Mouse (Mus musculus): ENCODE results near the gene Draxin. TPM values are rescaled to one million over a fixed set of nuclear protein-coding genes. Genes with fewer than 3 reads are reported as not detected.

Draxin gene
- polyA plus RNA-seq, 1 experiment = not detected

DNA sequence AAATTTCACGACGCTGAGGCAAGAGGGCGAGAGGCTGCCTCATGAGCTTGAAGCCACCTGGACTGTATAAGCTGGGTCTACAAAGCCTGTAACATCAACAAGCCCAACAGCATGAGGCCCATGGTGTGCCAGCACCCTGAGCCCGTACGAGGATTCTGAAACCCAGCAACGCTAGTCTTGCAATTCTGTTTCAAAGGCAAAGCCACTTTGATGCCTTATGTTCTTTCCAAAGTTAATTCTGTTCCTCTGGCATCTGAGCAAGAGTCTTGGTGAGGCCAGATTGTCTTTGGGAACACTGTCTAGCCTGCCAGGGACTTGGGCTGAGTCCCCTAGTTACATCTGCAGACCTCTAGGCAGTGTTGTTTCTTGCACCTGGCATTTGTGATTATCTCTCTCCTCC lies 71.5 kb downstream of the Draxin start:
- H3K27me3 ChIP-seq (ENCODE audit: control insufficient read depth) = no peaks in the 10 kb centered on the region
- H3K9me3 ChIP-seq (ENCODE audit: control insufficient read depth, low read length) = no peaks in the 10 kb centered on the region
- TF ChIP-seq GATA1 (IDR thresholded peaks at IDR 0.05; ENCODE audit: low read length) (no peak), TAL1 (IDR thresholded peaks at IDR 0.05; ENCODE audit: low read length) (no peak)
- no peak overlapping the region for H3K4me3 ChIP-seq (replicated peaks)
- H3K4me1 ChIP-seq (ENCODE audit: control insufficient read depth) = peaks cover 11% of the 10 kb centered on the region
- H3K36me3 ChIP-seq (ENCODE audit: control insufficient read depth) = peaks cover 52% of the 10 kb centered on the region

GRCm38 (mm10) chr4:148058218-148058819 lies 72.2 kb downstream of the Draxin start:
- no peak for TF ChIP-seq GATA1 (IDR thresholded peaks at IDR 0.05; ENCODE audit: low read length)
- TF ChIP-seq TAL1 (IDR thresholded peaks at IDR 0.05; ENCODE audit: low read length) = no peak
- H3K9me3 ChIP-seq (ENCODE audit: control insufficient read depth, low read length) = no peaks in the 10 kb centered on the region
- no peaks in the 10 kb centered on the region for H3K27me3 ChIP-seq (ENCODE audit: control insufficient read depth)
- no peak overlapping the region for H3K4me3 ChIP-seq (replicated peaks)
- H3K36me3 ChIP-seq (ENCODE audit: control insufficient read depth) = peaks cover 59% of the 10 kb centered on the region
- H3K4me1 ChIP-seq (ENCODE audit: control insufficient read depth) = peaks cover 11% of the 10 kb centered on the region

GRCm38 (mm10) chr4:148057661-148058209 lies 72.8 kb downstream of the Draxin start:
- Histone ChIP-seq H3K4me1 (ENCODE audit: control insufficient read depth) (peaks cover 11% of the 10 kb centered on the region), H3K4me3 (replicated peaks) (no peak overlapping the region), H3K36me3 (ENCODE audit: control insufficient read depth) (peaks cover 65% of the 10 kb centered on the region), H3K27me3 (ENCODE audit: control insufficient read depth) (no peaks in the 10 kb centered on the region), H3K9me3 (ENCODE audit: control insufficient read depth, low read length) (no peaks in the 10 kb centered on the region)
- TF ChIP-seq GATA1 (IDR thresholded peaks at IDR 0.05; ENCODE audit: low read length) = no peak
- no peak for TF ChIP-seq TAL1 (IDR thresholded peaks at IDR 0.05; ENCODE audit: low read length)

GRCm38 (mm10) chr4:148056801-148057200 lies 73.7 kb downstream of the Draxin start:
- peaks cover 11% of the 10 kb centered on the region for H3K4me1 ChIP-seq (ENCODE audit: control insufficient read depth)
- no peak overlapping the region for H3K4me3 ChIP-seq (replicated peaks)
- peaks cover 74% of the 10 kb centered on the region for H3K36me3 ChIP-seq (ENCODE audit: control insufficient read depth)
- TF ChIP-seq TAL1 (IDR thresholded peaks at IDR 0.05; ENCODE audit: low read length) (no peak), GATA1 (IDR thresholded peaks at IDR 0.05; ENCODE audit: low read length) (no peak)
- H3K9me3 ChIP-seq (ENCODE audit: control insufficient read depth, low read length) = no peaks in the 10 kb centered on the region
- no peaks in the 10 kb centered on the region for H3K27me3 ChIP-seq (ENCODE audit: control insufficient read depth)

DNA sequence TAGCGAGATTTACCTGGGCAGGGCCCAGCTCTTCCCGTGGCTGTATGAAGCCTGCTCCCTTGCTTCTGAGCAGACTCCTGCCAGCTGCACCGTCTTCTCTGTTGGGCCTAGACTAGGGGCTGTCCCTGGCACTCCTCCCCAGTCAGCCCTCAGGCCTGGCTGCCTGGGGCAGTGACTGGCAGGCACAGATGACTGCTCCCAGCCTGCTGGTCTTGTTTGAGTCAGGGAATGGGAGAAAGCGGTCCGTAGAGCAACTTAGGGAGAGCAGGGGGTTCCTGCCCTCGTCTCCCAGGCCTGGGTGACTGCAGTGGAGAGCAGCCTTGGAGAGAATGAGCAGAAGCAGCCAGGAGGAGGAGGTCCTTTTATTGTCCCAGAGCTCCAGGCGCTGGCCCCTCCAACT lies 74.3 kb downstream of the Draxin start:
- Histone ChIP-seq H3K36me3 (ENCODE audit: control insufficient read depth) (peaks cover 80% of the 10 kb centered on the region), H3K9me3 (ENCODE audit: control insufficient read depth, low read length) (no peaks in the 10 kb centered on the region), H3K27me3 (ENCODE audit: control insufficient read depth) (no peaks in the 10 kb centered on the region), H3K4me3 (replicated peaks) (no peak overlapping the region), H3K4me1 (ENCODE audit: control insufficient read depth) (peaks cover 13% of the 10 kb centered on the region)
- TF ChIP-seq GATA1 (IDR thresholded peaks at IDR 0.05; ENCODE audit: low read length) (no peak), TAL1 (IDR thresholded peaks at IDR 0.05; ENCODE audit: low read length) (no peak)

DNA sequence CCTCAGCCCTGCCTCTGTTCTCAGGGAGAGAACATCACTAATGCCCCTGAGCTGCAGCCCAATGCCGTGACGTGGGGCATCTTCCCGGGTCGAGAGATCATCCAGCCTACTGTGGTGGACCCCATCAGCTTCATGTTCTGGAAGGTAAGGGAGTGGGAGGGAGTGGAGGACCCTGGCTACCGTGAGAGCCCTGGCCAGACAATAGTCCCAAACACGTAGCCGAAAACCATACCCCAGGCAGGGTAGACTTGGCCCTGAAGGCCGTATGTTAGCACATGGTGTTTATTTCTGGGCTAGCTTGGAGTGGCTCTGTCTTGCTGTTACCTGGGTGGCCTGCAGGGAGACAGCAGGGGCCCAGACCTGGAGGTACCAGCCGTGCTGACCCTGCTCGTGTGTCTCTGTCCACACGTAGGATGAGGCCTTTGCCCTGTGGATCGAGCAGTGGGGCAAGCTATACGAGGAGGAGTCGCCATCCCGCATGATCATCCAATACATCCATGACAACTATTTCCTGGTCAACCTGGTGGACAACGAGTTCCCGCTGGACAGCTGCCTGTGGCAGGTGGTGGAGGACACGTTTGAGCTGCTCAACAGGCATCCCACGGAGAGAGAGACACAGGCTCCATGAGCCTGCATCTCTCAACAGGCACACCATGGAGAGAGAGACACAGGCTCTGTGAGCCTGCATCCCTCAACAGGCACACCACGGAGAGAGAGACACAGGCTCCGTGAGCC lies 75.4 kb downstream of the Draxin start:
- Histone ChIP-seq H3K9me3 (ENCODE audit: control insufficient read depth, low read length) (no peaks in the 10 kb centered on the region), H3K36me3 (ENCODE audit: control insufficient read depth) (peaks cover 91% of the 10 kb centered on the region), H3K4me1 (ENCODE audit: control insufficient read depth) (peaks cover 19% of the 10 kb centered on the region), H3K27me3 (ENCODE audit: control insufficient read depth) (no peaks in the 10 kb centered on the region), H3K4me3 (replicated peaks) (no peak overlapping the region)
- TF ChIP-seq TAL1 (IDR thresholded peaks at IDR 0.05; ENCODE audit: low read length) (no peak), GATA1 (IDR thresholded peaks at IDR 0.05; ENCODE audit: low read length) (no peak)

DNA sequence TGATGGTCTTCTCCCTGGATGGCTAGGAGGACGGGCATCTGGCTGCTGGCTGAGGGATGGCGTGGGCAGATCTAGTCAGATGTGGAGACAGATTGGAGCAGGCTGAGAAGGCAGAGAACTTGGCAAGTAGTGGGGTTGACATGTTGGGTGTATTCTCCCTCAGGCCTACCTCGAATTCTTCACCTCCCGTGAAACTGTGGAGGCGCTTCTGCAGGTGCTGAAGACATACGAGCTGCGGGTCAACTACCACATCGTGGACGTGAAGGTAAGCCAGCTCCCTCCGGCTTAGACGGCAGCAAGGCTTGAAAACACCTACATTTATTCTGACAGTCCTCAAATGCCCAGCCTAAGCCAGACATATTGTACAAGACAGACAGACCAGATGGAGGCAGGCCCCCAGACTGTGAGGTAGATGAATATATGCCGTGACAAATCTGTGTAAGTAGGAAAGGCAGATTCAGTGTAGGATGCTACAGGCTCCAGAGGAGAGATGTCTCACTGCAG lies 77.0 kb downstream of the Draxin start:
- H3K36me3 ChIP-seq (ENCODE audit: control insufficient read depth) = peaks cover 100% of the 10 kb centered on the region

DNA sequence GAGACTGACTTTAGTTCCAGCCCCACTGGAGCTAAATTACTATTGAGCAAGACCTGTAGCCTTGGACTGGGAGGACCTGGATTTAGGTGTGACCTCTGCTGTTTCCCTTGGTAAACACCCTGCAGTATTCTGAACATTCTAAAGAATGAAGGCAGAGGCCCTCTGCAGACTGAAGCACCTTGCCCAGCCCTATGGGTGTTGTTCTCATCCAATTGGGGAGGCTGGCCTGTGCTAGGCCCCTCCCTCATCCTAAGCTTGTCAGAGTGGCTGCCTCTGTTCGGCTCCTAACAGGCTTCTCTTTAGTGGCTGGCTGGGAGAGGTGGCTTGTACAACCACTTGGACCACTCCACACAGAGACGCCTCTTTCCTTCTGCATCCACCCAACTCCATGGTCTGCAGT lies 77.5 kb downstream of the Draxin start:
- no peak overlapping the region for H3K4me3 ChIP-seq (replicated peaks)
- H3K27me3 ChIP-seq (ENCODE audit: control insufficient read depth) = no peaks in the 10 kb centered on the region
- H3K4me1 ChIP-seq (ENCODE audit: control insufficient read depth) = peaks cover 29% of the 10 kb centered on the region
- no peaks in the 10 kb centered on the region for H3K9me3 ChIP-seq (ENCODE audit: control insufficient read depth, low read length)
- no peak for TF ChIP-seq TAL1 (IDR thresholded peaks at IDR 0.05; ENCODE audit: low read length)
- TF ChIP-seq GATA1 (IDR thresholded peaks at IDR 0.05; ENCODE audit: low read length) = no peak
- peaks cover 100% of the 10 kb centered on the region for H3K36me3 ChIP-seq (ENCODE audit: control insufficient read depth)

More for the DNA sequence above, 77.0 kb downstream of the Draxin start:
- no peak for TF ChIP-seq GATA1 (IDR thresholded peaks at IDR 0.05; ENCODE audit: low read length)
- TF ChIP-seq TAL1 (IDR thresholded peaks at IDR 0.05; ENCODE audit: low read length) = no peak
- peaks cover 25% of the 10 kb centered on the region for H3K4me1 ChIP-seq (ENCODE audit: control insufficient read depth)
- no peaks in the 10 kb centered on the region for H3K9me3 ChIP-seq (ENCODE audit: control insufficient read depth, low read length)
- H3K27me3 ChIP-seq (ENCODE audit: control insufficient read depth) = no peaks in the 10 kb centered on the region
- H3K4me3 ChIP-seq (replicated peaks) = no peak overlapping the region

DNA sequence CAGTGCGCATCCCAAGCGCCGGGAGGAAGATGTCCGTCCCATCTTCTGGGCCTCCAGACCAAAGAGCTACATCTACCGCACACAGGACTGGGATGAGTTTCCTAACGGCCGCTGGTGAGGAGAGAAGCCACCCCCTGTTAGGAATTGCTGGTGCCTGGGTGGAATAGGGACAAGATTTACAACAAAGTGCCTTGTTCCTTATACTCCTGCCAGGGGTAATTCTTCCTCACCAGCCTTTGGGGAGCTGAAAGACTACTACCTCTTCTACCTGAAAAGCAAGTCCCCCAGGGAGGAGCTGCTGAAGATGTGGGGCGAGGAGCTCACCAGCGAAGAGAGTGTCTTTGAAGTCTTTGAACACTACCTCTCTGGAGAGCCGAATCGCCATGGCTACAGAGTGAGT lies 78.6 kb downstream of the Draxin start:
- H3K27me3 ChIP-seq (ENCODE audit: control insufficient read depth) = no peaks in the 10 kb centered on the region
- H3K4me1 ChIP-seq (ENCODE audit: control insufficient read depth) = peaks cover 40% of the 10 kb centered on the region
- peaks cover 100% of the 10 kb centered on the region for H3K36me3 ChIP-seq (ENCODE audit: control insufficient read depth)
- H3K4me3 ChIP-seq (replicated peaks) = no peak overlapping the region
- TF ChIP-seq GATA1 (IDR thresholded peaks at IDR 0.05; ENCODE audit: low read length) (no peak), TAL1 (IDR thresholded peaks at IDR 0.05; ENCODE audit: low read length) (no peak)
- H3K9me3 ChIP-seq (ENCODE audit: control insufficient read depth, low read length) = no peaks in the 10 kb centered on the region
